Mouse (Mus musculus) liver, postnatal 0 days (tissue): ENCODE results near the gene Clk2. TPM values are rescaled to one million over a fixed set of nuclear protein-coding genes. Genes with fewer than 3 reads are reported as not detected.
A peak's percentile ranks its signal among the peaks of the same experiment; 100 is the strongest.
"Not testable (repeated sequence)": the region's sequence is repeated elsewhere in the genome, so short reads cannot be mapped to it uniquely, and the experiment has no call there.

Experiments
- ATAC-seq: fragments of 200-750 bp; cut with Nextera tagmentation; 2 replicates; pipeline ENCODE4 v1.8.0; 2017; ENCODE audit warnings: mild to moderate bottlenecking, moderate library complexity
- DNase-seq: peaks from one replicate; pipeline ENCODE4 v3.0.0-alpha.2; 2016
- H3K27ac ChIP-seq: fragments of 300-500 bp; sonication (generic); 2 replicates; pipeline ENCODE4 v1.5.1; 2014; ENCODE audit warnings: antibody characterized with exemption, moderate library complexity, mild to moderate bottlenecking, low read depth
- H3K27me3 ChIP-seq: fragments of 300-500 bp; sonication (generic); 2 replicates; pipeline ENCODE4 v1.6.1; 2014; ENCODE audit warnings: low read length, control low read depth, mixed read lengths; ENCODE audit not compliant: insufficient read depth
- H3K36me3 ChIP-seq: fragments of 300-500 bp; sonication (generic); replicated peaks from 2 replicates; pipeline ENCODE4 v1.6.1; 2014; ENCODE audit warnings: mild to moderate bottlenecking, control low read depth, low read length, moderate library complexity, mixed read lengths; ENCODE audit not compliant: insufficient read depth
- H3K4me1 ChIP-seq: fragments of 300-500 bp; sonication (generic); 2 replicates; pipeline ENCODE4 v1.6.1; 2014; ENCODE audit warnings: antibody characterized with exemption, mild to moderate bottlenecking, control low read depth; ENCODE audit not compliant: insufficient read depth
- H3K4me2 ChIP-seq: fragments of 300-500 bp; sonication (generic); 2 replicates; pipeline ENCODE4 v1.6.1; 2014; ENCODE audit warnings: low read depth, mild to moderate bottlenecking, low read length, moderate library complexity, mixed read lengths
- H3K4me3 ChIP-seq: fragments of 300-500 bp; sonication (generic); 2 replicates; pipeline ENCODE4 v1.5.1; 2014; ENCODE audit warnings: low read depth, low read length
- H3K9ac ChIP-seq: fragments of 300-500 bp; sonication (generic); replicated peaks from 2 replicates; pipeline ENCODE4 v1.6.1; 2014; ENCODE audit warnings: mild to moderate bottlenecking, moderate library complexity
- H3K9me3 ChIP-seq: fragments of 300-500 bp; sonication (generic); 2 replicates; pipeline ENCODE4 v1.6.1; 2016; ENCODE audit warnings: mild to moderate bottlenecking, control low read depth, low read length, mixed read lengths
- CTCF ChIP-seq: sonication (generic); IDR thresholded peaks from 2 replicates; pipeline ENCODE4 v1.5.1; 2016; ENCODE audit warnings: antibody characterized with exemption, low read depth
- EP300 ChIP-seq: IDR thresholded peaks from 2 replicates; pipeline ENCODE4 v1.6.1; 2016; ENCODE audit warnings: antibody characterized with exemption, low read depth, mild to moderate bottlenecking
- WGBS: fragments of 180-500 bp; shearing (Covaris S2); extraction: QIAGEN DNeasy Blood & Tissue Kit; methylation state at CpG from one replicate; pipeline ENCODE4 v1.1.7; 2014; ENCODE audit not compliant: insufficient replicate concordance; 5-methylcytosine and 5-hydroxymethylcytosine counted together
- polyA plus RNA-seq: library from polyadenylated mRNA; unstranded; fragments of >200 nt; fragmentation: Nextera tagmentation; extraction: Ambion mirVana; gene quantifications from 2 replicates; pipeline ENCODE4 v1.2.1, GENCODE M21; 2015

The Clk2 gene
- polyA plus RNA-seq, 1 experiment from 2014 or later: 5.0 TPM

GRCm38 (mm10) chr3:89210731-89211130 is 46.1 kb downstream of the Clk2 start:
- Histone ChIP-seq H3K4me2 (no peak overlapping the region), H3K4me3 (no peak overlapping the region), H3K9me3 (no peaks in the 10 kb centered on the region), H3K9ac (no peak overlapping the region), H3K27ac (no peak overlapping the region), H3K4me1 (peaks cover 12% of the 10 kb centered on the region), H3K36me3 (peaks cover 45% of the 10 kb centered on the region), H3K27me3 (peaks cover 8% of the 10 kb centered on the region; the same call in 1 of the 2 replicates)
- 61% methylated on average over 7 of the region's 7 CpGs for WGBS
- no peak for TF ChIP-seq EP300
- TF ChIP-seq CTCF: no peak
- DNase-seq (no peak), ATAC-seq (no peak)

DNA sequence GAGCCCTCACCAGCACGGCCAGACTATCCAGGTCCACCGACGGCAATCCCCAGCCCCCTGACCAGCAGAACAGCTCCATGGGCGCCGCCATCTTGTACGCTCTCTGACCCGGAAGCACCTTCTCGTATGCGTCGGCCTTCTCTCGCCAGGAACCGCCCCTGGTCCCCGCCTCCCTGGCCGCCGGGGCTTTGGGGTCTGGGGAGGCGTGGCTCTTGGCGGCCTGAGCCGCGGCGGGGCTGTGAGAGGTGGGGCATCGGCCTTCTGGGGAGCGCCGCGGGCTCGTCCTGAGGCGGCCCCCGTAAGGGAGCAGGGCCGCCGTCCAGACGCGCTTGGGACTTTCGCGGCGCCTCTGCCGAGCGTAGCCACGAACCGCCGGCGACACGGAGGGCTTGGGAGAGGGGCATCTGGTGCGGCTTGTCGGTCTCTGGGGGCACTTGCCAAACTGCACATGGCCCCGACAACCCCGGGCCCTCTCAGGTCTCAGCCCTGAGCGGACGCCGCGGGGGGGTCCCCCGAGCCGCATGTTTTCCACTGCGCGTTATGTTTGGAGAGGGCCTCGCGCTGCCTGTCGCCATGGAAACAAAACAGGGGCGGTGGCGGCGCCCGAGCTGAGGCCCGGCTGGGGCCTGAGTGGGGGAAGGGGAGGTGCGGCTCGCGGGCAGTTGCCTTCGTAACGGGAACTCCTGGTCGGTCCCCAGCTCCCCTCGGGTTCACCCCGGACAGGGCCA is 49.4 kb downstream of the Clk2 start:
- H3K4me1 ChIP-seq: peaks cover 12% of the 10 kb centered on the region
- DNase-seq (peak; percentile 91), ATAC-seq (peak; percentile 87)
- H3K27ac ChIP-seq: peak overlapping the region; percentile 66
- WGBS: under 1% methylated on average over 65 of the region's 69 CpGs
- H3K4me3 ChIP-seq: peak overlapping the region; percentile 62
- peak overlapping the region; percentile 92 for H3K4me2 ChIP-seq
- H3K36me3 ChIP-seq: peaks cover 13% of the 10 kb centered on the region
- H3K9me3 ChIP-seq: no peaks in the 10 kb centered on the region
- no peak for TF ChIP-seq CTCF
- TF ChIP-seq EP300: no peak
- H3K27me3 ChIP-seq: peaks cover 8% of the 10 kb centered on the region; the same call in 1 of the 2 replicates
- peak overlapping the region; percentile 57 for H3K9ac ChIP-seq

DNA sequence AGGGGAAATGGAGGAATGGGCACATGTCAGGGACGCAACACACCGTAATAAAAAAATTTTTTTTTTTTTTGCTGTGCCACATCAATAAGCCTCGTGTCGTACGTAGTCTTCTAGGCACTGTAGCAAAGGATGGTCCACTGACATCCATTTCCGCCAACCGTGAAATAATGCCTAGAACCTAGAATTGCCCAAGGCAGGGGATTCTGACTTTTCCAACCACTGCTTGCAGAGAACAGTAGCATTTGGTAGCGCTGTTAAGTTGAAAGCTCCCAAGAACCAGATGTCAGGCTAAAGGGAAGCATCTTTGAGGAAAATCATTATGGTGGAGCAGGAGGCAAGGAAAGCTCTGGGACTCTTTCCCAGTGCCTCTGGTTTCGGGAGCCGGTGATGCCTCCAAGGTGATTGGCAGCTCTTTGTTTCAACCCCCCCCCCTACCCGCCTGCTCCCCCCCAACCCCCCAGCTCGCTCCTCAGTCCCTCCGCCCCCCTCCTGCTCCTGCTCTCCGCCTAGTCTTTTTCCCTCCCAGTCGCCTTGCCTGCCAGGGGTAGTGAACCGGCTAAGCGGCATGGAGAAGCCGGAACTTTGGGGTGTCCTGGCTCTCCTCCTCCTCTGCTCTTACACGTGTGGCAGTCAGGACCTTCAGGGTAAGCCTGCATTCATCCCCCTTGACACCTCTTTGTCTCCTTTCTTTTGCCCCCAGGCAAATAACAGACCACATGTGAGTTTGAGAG is 50.3 kb downstream of the Clk2 start, which contains the start of gene Thbs3:
Gene Thbs3, plus strand, starts transcription at position 500 of the 731 bp plus-strand sequence.
- TF ChIP-seq EP300: no peak
- no peak for TF ChIP-seq CTCF

GRCm38 (mm10) chr3:89215853-89216252 is 51.3 kb downstream of the Clk2 start:
- H3K9me3 ChIP-seq: no peaks in the 10 kb centered on the region
- no peak overlapping the region for H3K9ac ChIP-seq
- no peaks in the 10 kb centered on the region for H3K36me3 ChIP-seq
- TF ChIP-seq CTCF: peak; percentile 98
- no peak for TF ChIP-seq EP300
- H3K4me3 ChIP-seq: no peak overlapping the region
- H3K4me2 ChIP-seq: no peak overlapping the region
- DNase-seq (peak; percentile 87), ATAC-seq (peak; percentile 46)
- peaks cover 8% of the 10 kb centered on the region; the same call in 1 of the 2 replicates for H3K27me3 ChIP-seq
- H3K27ac ChIP-seq: no peak overlapping the region
- WGBS: 0% methylated on average over 6 of the region's 6 CpGs
- H3K4me1 ChIP-seq: peaks cover 12% of the 10 kb centered on the region

More for the DNA sequence above, 50.3 kb downstream of the Clk2 start, which contains the start of gene Thbs3:
- peaks cover 5% of the 10 kb centered on the region; the same call in 1 of the 2 replicates for H3K36me3 ChIP-seq
- WGBS: 4% methylated on average over 18 of the region's 19 CpGs
- no peaks in the 10 kb centered on the region for H3K9me3 ChIP-seq
- H3K4me3 ChIP-seq: peak within 1 kb of the TSS; percentile 62
- DNase-seq: no peak
- H3K27me3 ChIP-seq: peaks cover 8% of the 10 kb centered on the region; the same call in 1 of the 2 replicates
- peak within 1 kb of the TSS; percentile 66 for H3K27ac ChIP-seq
- peak within 1 kb of the TSS; percentile 57 for H3K9ac ChIP-seq
- peak within 1 kb of the TSS; percentile 92 for H3K4me2 ChIP-seq
- no peak for ATAC-seq
- H3K4me1 ChIP-seq: peaks cover 12% of the 10 kb centered on the region

DNA sequence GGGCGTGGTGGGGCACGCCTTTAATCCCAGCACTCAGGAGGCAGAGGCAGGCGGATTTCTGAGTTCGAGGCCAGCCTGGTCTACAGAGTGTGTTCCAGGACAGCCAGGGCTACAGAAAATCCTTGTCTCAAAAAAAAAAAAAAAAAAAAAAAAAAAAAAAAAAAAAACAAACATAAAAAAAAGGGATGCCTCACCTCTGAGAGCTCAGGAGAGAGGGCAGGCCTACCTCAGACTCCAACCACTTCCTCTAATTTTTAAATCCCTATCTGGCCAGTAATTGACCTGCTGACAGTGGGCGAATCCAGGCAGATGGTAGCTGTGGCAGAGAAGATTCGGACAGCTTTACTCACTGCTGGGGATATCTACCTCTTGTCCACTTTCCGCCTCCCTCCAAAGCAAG is 51.8 kb downstream of the Clk2 start:
- H3K9me3 ChIP-seq, H3K9ac ChIP-seq, ATAC-seq, H3K27ac ChIP-seq, DNase-seq, H3K4me2 ChIP-seq, H3K36me3 ChIP-seq, H3K27me3 ChIP-seq, H3K4me3 ChIP-seq: not testable (repeated sequence)
- 55% methylated on average over 7 of the region's 7 CpGs for whole genome bisulfite sequencing
- H3K4me1 ChIP-seq: peaks cover 12% of the 10 kb centered on the region

DNA sequence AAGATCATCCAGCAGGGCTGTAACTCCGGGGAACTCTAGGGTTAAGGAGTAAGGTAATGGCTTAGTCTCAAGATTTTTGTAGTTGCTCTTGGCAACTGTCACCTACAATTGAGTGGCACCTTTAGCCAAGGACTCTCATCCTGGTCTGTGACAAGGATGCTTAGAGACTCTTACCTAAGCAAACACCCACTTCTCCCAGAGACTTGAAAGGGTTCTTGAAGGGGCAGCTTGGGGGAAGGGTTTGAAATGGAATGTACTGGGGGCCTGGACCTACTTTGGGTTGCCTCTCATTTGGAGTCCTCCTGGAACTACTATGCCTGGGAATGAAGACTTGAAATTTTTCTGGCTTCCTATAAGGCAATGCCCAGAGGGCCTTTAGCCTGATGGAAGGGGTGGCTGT is 53.7 kb downstream of the Clk2 start:
- Histone ChIP-seq H3K9me3 (no peaks in the 10 kb centered on the region), H3K27ac (no peak overlapping the region), H3K9ac (no peak overlapping the region), H3K36me3 (no peaks in the 10 kb centered on the region), H3K27me3 (peaks cover 8% of the 10 kb centered on the region; the same call in 1 of the 2 replicates), H3K4me3 (no peak overlapping the region), H3K4me1 (peaks cover 9% of the 10 kb centered on the region), H3K4me2 (no peak overlapping the region)
- WGBS: 79% methylated on average over 1 of the region's 1 CpGs
- DNase-seq (no peak), ATAC-seq (no peak)
- TF ChIP-seq EP300: no peak
- TF ChIP-seq CTCF: no peak
